Mouse (Mus musculus) forebrain, embryonic 12.5 days (tissue): ENCODE measurements around the gene Gorab. TPM values are rescaled to one million over a fixed set of nuclear protein-coding genes. Genes with fewer than 3 reads are reported as not detected.

Experiments
- ATAC-seq: fragments of 200-750 bp; cut with Nextera tagmentation; 2 replicates; pipeline ENCODE4 v1.8.0; 2017; ENCODE audit warnings: moderate TSS enrichment; ENCODE audit not compliant: low FRiP score
- H3K27ac ChIP-seq: fragments of 300-500 bp; sonication (generic); 2 replicates; pipeline ENCODE4 v1.5.1; 2016; ENCODE audit warnings: mild to moderate bottlenecking
- H3K27me3 ChIP-seq: fragments of 300-500 bp; sonication (generic); 2 replicates; pipeline ENCODE4 v1.6.1; 2016; ENCODE audit warnings: mild to moderate bottlenecking
- H3K36me3 ChIP-seq: fragments of 300-500 bp; sonication (generic); replicated peaks from 2 replicates; pipeline ENCODE4 v1.6.1; 2016; ENCODE audit warnings: mild to moderate bottlenecking
- H3K4me1 ChIP-seq: fragments of 300-500 bp; sonication (generic); 2 replicates; pipeline ENCODE4 v1.6.1; 2016
- H3K4me2 ChIP-seq: fragments of 300-500 bp; sonication (generic); 2 replicates; pipeline ENCODE4 v1.6.1; 2016; ENCODE audit warnings: mild to moderate bottlenecking, moderate library complexity
- H3K4me3 ChIP-seq: fragments of 300-500 bp; sonication (generic); replicated peaks from 2 replicates; pipeline ENCODE4 v1.5.1; 2016; ENCODE audit warnings: mild to moderate bottlenecking
- H3K9ac ChIP-seq: fragments of 300-500 bp; sonication (generic); 2 replicates; pipeline ENCODE4 v1.6.1; 2016; ENCODE audit warnings: mild to moderate bottlenecking
- H3K9me3 ChIP-seq: fragments of 300-500 bp; sonication (generic); 2 replicates; pipeline ENCODE4 v1.6.1; 2016
- WGBS: fragments of 180-500 bp; shearing (Covaris S2); methylation state at CpG from one replicate; pipeline ENCODE4 v1.1.7; 2016; 5-methylcytosine and 5-hydroxymethylcytosine counted together
- polyA plus RNA-seq: library from polyadenylated mRNA; unstranded; fragments of >200 nt; fragmentation: Nextera tagmentation; extraction: Ambion mirVana; gene quantifications from 2 replicates; pipeline ENCODE4 v1.2.1, GENCODE M21; 2016

Gorab gene
- polyA plus RNA-seq, 1 experiment from 2014 or later, result 29.8 TPM

DNA sequence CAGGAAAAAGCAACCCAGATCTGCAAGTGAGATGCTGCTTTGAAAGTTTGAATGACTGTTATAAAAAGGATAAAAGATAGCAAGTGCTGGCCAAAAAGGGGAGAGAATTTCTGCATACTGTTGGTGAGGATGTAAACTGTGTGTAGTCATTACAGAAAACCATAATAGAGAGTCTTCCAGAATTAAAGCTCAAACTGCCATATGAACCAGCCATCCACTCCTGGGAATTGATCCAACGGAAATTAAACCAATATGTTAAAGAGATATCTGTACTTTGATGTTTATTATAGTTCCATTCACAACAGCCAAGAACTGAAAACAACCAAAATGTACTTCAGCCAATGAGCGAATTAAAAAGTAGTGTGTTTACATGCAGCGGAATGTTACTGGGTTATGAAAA is 52.5 kb downstream of the Gorab start:
- WGBS, result 86% methylated on average over 3 of the region's 3 CpGs
- no peaks in the 10 kb centered on the region for H3K4me1 ChIP-seq

DNA sequence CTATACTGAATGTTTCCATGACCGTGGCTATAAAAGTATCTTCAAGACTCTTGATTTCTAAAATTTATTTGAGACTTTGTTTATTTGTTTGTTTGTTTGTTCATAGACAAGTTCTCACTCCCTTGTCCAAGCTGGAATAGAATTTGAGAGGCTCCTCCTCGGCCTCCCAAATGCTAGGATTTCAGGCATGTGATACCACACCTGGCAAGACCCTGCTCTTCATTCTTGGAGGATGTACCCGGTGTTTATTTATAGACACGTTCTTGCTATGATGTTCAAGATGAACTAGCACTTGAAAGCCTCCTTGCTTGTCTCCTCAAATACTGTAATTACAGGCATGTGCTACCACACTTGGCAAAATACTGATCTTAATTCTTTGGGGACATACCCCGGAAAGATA is 57.9 kb downstream of the Gorab start:
- 88% methylated on average over 5 of the region's 5 CpGs for WGBS
- Histone ChIP-seq H3K4me1 (no peaks in the 10 kb centered on the region), H3K36me3 (no peaks in the 10 kb centered on the region), H3K4me2 (no peak overlapping the region), H3K9me3 (peaks cover 3% of the 10 kb centered on the region; the same call in 1 of the 2 replicates), H3K4me3 (no peak overlapping the region), H3K9ac (no peak overlapping the region), H3K27ac (no peak overlapping the region), H3K27me3 (no peaks in the 10 kb centered on the region)
- no peak for ATAC-seq

More for the DNA sequence above, 52.5 kb downstream of the Gorab start:
- H3K4me2 ChIP-seq, result no peak overlapping the region
- no peaks in the 10 kb centered on the region for H3K9me3 ChIP-seq
- no peak overlapping the region for H3K9ac ChIP-seq
- no peak for ATAC-seq
- no peaks in the 10 kb centered on the region for H3K27me3 ChIP-seq
- no peak overlapping the region for H3K4me3 ChIP-seq
- no peaks in the 10 kb centered on the region for H3K36me3 ChIP-seq
- H3K27ac ChIP-seq, result no peak overlapping the region

DNA sequence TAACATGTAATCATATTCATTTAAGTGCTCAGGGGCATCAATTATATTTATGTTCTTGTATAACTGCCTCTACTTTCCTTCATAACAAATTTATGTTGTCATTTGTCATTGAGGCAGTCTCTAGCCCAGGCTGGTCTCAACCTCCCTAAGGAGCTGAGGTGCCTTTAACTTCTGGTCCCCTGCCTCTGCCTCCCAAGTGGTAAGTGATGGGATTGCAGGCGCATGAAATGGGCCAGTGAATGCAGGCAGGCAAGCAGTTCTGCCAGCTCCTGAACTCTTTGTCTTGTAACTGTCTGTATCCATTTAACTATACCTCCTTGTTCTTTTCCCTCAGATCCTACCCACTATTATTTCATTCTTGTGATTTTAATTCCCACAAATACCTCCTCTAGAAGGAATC is 58.5 kb downstream of the Gorab start:
- Histone ChIP-seq H3K4me3 (no peak overlapping the region), H3K27ac (no peak overlapping the region), H3K27me3 (no peaks in the 10 kb centered on the region), H3K4me2 (no peak overlapping the region), H3K9ac (no peak overlapping the region), H3K9me3 (peaks cover 3% of the 10 kb centered on the region; the same call in 1 of the 2 replicates), H3K4me1 (no peaks in the 10 kb centered on the region), H3K36me3 (no peaks in the 10 kb centered on the region)
- ATAC-seq, result no peak
- 25% methylated on average over 1 of the region's 1 CpGs for WGBS

DNA sequence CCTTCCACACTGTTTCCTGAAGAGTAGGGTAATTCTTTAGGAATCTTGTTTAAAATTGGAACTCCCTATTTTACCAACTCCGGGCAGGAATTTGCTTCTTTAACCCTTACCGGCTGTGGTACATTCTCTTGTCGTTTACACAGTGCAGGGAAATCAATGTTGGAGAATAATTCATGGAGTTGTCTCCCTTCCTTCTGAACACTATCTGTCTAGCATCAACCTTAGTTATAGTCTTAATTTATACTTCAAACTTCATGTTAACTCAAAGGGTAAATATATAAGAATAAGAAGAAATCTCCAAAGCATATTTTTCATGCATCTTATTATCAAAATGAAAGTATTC is 64.3 kb downstream of the Gorab start:
- WGBS, result 71% methylated on average over 3 of the region's 3 CpGs
- no peak overlapping the region for H3K27ac ChIP-seq
- no peaks in the 10 kb centered on the region for H3K4me1 ChIP-seq
- peaks cover 3% of the 10 kb centered on the region; the same call in 1 of the 2 replicates for H3K9me3 ChIP-seq
- H3K4me3 ChIP-seq, result no peak overlapping the region
- H3K36me3 ChIP-seq, result no peaks in the 10 kb centered on the region
- H3K27me3 ChIP-seq, result no peaks in the 10 kb centered on the region
- ATAC-seq, result peak; percentile 37; the same call in 1 of the 2 replicates
- H3K9ac ChIP-seq, result no peak overlapping the region
- no peak overlapping the region for H3K4me2 ChIP-seq

DNA sequence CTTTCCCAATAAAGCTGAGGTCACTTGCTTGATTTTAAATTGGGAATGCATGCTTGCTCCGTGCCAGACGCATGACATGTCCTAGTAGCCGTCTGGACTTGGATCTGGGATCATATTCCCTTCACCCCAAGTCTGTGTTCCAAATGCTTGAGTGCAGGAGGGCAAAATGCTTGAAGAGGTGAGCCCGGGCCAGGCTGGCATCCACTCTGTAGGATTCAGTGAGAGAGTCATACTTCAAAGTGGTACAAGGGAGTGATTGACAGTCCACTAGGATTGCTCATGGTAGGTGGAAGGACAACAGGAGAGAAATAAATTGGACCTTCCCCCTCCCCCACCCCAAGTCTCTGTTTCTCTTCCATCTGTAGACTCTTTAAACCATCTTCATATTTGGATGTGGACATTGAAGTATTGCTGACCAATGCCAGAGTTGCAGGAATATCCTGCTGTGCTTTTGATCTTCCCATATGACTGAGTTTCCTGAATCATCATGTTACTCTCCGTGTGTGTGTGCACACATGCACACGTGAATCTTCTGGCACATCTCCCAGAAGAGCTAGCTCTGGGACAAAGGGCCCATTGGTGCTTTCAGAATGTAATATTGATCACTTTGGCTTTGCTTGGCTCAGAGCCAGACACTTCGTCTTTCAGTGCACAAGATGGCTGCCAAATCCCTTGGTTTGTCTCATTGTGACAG is 64.8 kb downstream of the Gorab start:
- H3K4me1 ChIP-seq, result no peaks in the 10 kb centered on the region
- no peaks in the 10 kb centered on the region for H3K36me3 ChIP-seq
- peak; percentile 78; the same call in 1 of the 2 replicates for ATAC-seq
- H3K27me3 ChIP-seq, result no peaks in the 10 kb centered on the region
- no peak overlapping the region for H3K4me3 ChIP-seq
- H3K4me2 ChIP-seq, result no peak overlapping the region
- no peak overlapping the region for H3K27ac ChIP-seq
- H3K9ac ChIP-seq, result no peak overlapping the region
- WGBS, result 62% methylated on average over 7 of the region's 7 CpGs
- no peaks in the 10 kb centered on the region for H3K9me3 ChIP-seq

DNA sequence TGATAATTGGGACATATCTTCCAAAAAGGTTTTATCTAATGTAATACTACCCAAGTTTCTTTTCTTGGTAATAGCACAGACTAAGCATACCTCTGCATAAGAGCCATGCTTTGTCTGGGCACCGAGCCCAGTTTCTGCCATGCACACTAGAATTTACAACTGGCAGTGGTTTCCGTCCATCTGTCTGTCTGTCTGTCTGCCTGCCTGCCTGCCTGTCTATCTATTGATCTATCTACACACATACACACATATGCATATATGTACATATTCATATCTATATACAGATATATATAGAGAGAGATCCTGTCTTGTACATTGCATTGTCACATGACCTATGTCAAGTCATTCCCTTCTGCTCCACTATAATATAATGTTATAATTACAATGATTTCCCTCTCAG is 65.6 kb downstream of the Gorab start:
- Histone ChIP-seq H3K27ac (no peak overlapping the region), H3K4me1 (no peaks in the 10 kb centered on the region), H3K9ac (no peak overlapping the region), H3K9me3 (no peaks in the 10 kb centered on the region), H3K4me3 (no peak overlapping the region), H3K4me2 (no peak overlapping the region), H3K27me3 (no peaks in the 10 kb centered on the region), H3K36me3 (no peaks in the 10 kb centered on the region)
- WGBS, result 90% methylated on average over 2 of the region's 2 CpGs
- no peak for ATAC-seq

Other genes starting within 250 kb of the Gorab start
- 29.4 and 29.7 TPM in 2 replicates for gene Prrx1, start 90.0 kb downstream of the Gorab start, polyA plus RNA-seq